Mouse (Mus musculus) mouse embryonic stem cell (cell line): ENCODE data around the gene Lrrc1.

ENCODE experiments used
- in situ Hi-C, 2 experiments: fragments of 300-500 bp; cut with MboI; formaldehyde crosslinking; loops; 1 replicate in 1 of 2; 3 replicates in 1 of 2; pipeline ENCODE4 v1.14.3; 2019 to 2020; ENCODE audit warnings: low sequenced_read_pairs in 2 of 2, low pct_unique_long_range_greater_than_20kb in 1 of 2, mixed read lengths in 1 of 2; ENCODE audit not compliant: unreplicated experiment in 1 of 2

The Lrrc1 gene

DNA sequence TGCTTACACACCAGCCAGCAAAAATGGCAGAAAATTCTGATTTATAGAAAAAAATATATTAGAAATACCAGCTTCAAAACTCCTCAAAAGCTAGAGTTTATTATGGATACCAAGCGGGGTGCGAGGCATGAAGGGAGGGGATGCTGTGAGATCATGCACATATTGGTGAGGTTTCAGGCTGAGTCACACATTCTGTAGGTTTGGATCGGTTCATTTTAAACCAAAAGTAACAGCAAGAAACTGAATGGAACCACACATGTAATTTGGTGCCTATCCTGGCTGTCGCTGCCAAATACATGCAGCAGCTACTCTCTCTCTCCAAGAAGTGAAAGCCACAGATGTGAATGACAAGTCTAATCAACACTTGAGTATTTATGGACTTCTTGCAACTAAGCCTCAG is 99.8 kb downstream of the Lrrc1 start:
- in situ Hi-C loops: no loop called here

DNA sequence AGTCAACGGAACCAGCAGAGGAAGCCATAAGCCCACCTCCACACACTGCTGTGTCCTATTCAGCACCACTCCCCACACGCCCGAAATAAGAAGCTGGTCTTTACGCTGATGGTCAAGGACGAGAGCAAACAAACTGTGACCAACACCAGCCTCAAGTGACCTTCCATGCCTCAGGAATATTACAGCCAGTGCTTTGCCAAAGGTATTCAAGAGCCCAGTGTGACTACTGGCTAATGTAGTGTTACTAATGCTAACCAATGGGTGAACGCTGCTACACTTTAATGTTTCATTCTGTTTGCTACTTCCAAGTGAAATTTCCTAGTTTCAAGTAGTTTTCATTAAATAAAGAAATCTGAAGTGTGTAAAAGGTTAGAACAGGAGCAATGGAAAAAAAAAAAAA is 105.3 kb downstream of the Lrrc1 start:
- in situ Hi-C loops: no loop called here

DNA sequence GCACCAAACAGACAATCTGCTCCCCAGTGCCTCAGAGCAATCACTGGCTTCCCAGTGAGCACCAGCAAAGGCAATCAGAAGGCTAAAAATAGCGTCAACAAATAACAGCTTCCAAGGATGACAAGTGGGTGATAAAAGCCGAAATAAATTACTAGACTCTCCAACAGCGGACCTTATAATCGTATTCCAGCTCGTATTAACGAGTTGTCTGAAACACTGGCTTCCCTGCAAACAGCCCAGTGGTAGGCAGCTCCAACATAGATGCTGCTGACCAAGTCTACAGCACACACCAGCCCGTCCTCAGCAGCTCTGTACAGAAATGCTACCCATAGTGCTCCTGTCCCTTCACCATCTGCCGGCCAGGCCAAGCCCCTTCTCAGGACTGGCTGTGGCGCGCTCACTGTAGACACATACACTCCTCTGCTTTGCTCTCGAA is 105.8 kb downstream of the Lrrc1 start:
- in situ Hi-C loops: no loop called here

DNA sequence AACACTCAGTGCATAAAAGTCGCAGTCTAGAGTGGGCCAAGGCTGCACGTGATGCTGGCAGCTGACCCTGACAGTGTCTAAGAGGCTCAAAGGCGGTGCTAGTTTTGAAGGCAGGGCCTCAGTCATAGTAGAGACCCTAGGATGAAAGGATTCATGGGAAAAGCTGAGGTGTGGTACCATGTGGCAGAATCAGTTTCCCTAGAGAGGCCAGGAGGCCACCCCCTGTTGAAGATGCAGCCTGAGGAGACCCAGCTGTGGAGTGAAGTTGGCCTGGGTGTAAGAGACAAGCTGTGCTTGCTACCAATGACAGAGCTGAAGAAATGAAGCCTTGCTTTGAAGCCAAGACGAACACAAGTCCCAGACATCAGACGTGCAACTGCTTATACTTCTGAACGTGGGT is 107.5 kb downstream of the Lrrc1 start:
- in situ Hi-C loops: no loop called here

DNA sequence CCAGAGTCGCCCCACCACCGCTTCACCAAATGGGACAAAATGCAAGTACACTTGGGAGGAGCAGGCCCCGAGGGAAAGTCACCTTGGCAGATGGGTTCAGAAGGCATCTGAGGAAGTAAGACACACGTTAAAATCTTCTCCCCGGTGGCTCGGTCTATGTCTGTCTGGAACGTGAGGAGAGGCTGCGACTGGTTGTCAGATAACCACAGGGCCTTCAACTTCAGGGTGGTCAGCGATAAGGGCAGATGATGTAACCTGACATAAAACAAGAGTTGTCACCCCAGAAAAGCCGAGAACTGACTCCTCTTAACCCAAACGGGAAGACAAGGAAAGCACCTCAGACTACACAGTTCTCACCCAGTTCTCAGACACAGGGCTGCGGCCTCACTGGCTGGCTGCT is 109.7 kb downstream of the Lrrc1 start:
- in situ Hi-C loops: no loop called here

DNA sequence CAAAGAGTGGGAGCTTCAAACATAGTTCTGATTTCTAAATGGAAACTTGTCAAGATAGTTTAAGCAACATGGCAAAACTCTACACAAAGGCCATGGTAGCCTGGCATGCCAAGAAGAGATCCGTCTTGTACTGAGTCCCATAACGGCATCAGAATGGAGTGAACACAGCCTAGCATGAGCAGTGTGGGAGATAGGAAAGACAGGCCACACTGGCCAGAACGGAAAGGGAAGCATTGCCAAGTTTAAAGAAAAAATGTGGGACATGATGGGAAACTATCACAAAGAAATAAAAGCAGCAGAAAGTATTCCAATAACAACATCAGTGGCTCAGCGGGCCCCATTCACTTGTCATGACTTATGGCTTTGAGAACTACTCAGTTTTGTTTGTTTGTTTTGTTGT is 111.2 kb downstream of the Lrrc1 start:
- in situ Hi-C loops: no loop called here

DNA sequence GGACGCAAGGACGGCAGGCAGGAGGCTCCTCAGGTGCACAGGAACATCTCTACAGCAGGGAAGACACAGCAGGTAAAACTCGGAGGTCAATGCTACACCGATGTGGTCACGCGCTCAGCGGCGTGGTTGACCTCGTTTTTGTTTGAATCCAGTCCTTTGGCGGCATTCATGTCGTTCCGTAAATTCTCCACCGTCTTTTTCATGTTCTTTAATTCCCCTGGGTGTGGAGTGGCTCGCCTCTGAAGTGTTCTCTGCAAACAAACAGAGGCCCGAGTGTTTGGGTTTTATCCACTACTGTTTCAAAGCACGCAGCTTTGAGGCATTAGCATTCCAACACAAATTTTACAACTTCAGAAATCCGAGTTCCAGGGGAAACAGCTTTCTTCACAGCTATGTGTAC is 112.6 kb downstream of the Lrrc1 start:
- in situ Hi-C loops: no loop called here

DNA sequence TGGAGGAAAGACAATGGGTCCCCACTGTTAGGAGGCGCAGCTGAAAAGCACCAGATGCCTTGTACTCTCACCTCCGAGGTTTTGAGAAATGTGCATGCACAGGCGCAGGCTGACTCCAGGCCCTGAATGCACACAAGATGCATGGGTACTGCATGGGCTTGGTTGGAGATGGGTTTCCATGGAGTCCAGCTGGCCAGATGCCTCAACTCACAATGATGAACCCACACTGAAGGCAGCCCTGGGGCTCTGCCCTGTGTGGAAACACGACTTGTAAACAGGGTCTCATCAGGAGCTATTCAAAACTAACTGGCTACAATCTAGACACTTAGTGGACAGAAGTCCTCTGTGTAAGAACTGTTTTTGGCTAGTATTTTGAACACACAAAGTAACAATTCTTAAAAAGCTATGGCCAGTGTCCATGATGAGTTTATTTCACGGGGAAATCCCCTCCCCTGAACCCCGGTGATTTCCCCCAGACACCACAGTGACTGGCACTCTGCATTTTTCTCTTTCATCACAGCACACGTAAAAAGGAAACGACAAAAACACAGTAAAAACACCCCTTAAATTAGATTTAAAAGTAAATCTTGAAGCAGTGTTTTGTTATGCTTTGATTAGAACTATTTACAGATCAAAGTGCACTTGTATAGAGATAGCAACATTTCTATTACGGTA is 114.1 kb downstream of the Lrrc1 start:
- in situ Hi-C loops: no loop called here

DNA sequence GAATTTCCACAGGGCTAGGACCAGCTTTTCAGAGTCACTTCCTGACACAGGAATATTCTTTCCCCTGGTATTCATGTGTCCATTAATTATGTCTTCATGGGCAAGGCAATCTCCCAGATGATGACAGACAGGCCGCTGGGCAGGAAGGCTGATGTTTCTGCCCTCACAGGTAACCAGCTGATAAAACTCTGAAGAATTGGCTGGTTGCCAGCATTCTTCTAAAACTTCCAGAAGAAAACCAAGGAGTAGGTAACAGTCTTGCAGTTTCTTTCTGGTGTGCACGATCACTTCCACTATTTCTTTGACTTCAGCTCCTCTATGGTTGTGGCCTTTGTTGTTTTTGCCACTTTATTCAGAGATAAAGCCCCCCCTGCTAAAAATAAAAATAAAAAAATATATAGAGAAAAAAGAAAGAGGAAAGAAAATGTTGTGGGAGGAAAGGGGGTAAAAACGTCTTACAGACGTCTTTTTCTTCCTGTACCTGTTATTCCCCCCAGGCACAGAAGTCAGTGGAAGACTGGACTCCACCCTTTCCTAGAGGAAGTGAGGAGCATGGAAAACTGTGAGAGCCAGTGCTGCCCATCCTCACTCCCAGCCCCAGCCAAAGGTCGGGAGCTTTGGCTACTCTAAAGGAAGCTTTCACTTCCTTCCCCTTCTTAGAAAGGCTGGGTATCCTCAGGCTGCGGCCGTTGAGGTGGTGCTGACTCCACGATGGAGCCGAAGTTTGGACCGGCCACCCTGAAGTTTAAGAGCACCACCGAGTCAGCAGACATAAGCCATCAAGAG is 115.2 kb downstream of the Lrrc1 start:
- in situ Hi-C loops: no loop called here

DNA sequence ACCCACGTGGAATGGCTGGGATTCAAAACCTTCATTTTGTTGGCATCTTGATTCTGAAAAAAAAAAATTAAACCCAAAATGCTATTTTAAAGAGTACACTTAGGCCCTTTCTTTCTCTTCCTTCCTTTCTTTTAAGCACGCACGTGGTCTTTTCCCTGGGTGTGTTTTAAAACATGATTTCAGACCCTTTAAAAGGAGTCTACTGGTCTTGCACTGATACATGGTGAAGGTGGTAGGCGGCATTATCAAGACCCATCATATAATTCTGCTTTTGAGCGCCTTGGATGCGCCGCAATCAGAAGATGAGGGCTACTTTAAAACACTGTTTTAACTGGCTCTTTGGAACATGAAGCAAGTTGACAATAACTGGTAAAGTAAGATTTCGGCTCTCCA is 115.9 kb downstream of the Lrrc1 start:
- in situ Hi-C loops: no loop called here

DNA sequence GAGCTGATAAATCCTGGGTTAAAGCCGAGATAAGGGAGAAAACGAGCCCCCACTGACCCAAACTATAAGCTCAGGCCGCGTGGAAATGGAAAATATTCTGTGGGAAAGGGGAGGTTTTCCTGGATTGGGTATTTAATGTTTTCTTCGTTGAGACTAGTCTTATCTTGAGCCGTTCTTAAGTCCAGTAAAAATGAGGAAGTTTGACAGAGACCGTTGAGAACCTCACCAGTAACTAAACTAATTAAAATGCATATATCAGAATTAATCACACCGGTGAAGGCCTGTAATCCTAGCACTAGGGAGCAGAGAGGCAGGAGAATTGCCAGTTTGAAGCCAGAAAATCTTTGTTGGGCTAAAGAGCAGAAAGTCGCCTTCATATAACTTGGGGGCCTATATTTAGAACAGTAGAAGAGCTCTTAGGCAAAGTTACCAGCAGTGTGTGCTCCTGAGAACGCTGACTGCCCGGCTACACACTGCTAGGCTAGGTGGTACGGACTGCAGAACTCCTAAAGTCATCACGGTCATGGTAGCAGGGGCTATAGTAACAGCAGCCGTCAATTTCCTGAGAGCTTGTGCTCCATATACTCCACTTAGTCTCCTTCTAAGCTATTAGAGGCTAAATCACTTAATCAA is 116.4 kb downstream of the Lrrc1 start:
- in situ Hi-C loops: no loop called here

DNA sequence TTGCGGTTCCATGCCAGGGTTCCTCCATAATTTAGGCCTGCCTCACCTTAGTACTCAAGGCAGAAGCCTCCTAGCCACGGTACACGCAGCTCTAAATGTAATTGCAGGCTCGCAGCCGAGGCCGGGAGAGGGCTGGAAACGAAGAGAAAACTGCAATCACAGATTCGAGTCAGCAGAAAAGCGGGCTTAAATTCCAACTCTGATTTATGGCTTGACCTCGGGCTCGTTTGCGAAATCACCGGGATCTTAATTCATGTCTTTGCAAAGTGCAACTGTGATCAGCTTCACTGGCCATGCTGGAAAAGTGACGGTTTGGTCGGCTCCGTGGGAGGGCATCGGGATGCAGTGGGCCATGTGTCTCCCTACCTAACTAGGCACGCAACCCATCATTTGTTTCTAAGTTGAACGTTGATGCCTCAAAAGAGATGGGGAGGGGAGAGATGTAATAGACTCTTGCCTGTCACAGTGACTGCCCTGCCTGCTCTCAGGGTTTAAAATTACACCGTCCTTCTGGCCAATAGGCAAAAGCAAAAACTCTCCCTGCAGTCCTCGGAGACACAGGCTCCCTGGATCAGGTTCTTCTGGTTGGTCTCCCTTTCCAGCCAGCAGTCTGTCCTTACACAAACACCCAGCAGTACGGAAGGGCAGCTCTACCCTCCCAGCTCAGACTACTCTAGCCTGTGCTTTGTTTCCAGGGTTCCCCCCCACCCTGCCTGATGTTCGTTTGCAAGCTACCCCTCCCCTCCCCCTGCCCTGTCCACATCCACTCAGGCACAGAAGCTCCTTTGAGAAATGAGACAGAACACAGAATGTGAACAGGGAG is 117.2 kb downstream of the Lrrc1 start:
- in situ Hi-C loops: no loop called here

DNA sequence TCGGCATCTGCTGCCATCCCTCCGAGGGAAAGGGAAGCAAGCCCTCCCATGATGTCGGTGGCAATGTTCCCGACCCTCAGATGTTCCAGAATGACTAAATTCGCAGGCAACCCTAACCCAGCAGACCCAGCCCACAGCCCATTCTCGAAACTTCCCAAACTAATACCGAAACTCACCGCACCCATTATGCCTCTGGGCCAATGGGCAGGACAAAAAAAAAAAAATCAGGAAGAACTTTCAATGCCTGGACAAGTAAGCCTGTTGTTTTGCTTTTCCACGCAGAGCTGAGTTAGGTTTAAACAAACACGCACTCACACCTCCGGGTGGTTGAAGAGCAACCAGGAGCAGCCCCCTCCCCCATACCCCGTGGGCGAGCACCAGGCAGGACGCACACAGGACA is 118.6 kb downstream of the Lrrc1 start:
- in situ Hi-C loops: no loop called here

DNA sequence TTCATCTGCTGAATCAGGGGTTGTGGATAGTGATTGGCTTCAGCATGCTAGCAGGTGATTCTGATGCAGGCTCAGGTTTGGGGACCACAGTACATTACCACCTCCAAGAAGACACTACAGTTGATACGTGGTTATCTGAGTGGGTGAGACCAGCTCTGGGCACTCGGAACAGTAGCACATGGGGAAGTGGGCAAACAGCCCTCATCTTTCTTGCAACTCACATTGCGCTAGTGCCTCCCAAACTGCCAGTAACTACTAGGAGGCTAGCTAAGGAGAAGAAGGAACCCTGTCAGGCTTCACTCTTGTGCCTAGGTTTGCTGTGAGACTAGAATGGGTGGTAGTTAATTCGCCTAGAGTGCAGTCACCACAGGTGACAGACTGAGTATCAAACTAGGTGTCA is 119.1 kb downstream of the Lrrc1 start:
- in situ Hi-C loops: no loop called here

DNA sequence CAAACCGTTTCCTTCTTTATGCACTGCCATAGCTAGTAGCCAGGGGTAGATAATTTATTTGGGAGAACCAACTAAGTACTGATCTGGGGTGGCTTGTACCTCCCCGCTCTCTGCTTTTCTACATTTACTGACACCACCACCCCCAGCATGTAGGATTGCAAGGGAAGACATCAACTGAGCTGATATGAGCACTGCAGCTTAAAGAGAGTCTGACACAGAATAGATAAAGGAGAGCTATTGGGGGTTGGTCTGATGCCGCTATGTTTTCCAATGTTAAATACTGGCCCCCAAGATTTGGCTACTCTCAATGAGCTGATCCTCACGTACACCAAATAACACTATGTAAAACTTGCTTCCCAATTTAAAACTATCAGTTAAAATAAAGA is 124.5 kb downstream of the Lrrc1 start:
- in situ Hi-C loops: no loop called here

DNA sequence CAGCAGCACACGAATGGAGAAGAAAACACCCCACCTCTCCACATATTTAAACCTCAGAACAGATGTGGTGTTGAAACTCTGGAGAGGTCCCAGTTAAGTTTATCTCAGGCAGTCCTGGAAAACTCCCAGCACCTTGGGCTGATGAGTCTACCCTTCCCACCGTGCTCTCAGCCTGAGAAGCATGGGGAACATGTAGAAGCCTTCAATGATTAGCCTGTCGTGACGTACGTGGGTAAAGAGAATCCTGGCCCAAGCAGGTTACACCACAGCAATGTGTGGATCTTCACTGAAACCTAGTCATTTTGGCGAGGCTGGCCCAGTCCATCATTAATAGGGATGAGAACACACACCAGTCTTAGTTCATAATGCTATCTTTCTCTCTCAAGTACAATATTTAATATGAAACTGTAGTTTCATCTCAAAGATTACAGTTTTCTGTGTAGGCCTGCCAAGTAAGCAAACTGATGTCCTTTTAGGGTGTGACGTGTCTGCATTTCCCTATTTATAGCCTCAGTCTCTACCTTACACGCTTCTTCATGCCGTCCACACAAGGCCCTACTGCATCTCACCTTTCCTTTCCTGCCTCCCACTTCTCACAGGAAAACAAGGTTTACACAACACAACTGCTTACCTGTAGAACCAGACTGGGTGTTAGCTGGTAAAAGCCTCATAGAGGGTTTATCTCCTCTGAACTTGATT is 125.0 kb downstream of the Lrrc1 start:
- in situ Hi-C loops: no loop called here

DNA sequence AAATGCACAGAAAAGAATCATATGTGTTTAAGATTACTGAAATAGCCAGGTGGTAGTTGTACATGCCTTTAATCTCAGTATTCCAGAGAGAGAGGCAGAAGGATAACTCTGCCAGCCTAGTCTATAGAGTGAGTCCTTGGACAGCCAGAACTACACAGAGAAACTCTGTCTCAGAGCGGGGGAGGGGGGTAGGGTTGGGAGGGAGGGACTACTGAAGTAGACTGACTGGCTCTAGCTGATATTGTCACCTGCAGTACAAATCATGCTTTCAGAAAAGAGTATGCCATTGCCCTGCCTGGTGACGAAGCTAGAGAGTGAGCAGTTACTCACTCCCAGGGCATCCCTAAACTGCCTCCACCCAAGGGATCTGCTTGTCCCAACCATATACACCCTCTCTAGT is 125.9 kb downstream of the Lrrc1 start:
- in situ Hi-C loops: no loop called here

DNA sequence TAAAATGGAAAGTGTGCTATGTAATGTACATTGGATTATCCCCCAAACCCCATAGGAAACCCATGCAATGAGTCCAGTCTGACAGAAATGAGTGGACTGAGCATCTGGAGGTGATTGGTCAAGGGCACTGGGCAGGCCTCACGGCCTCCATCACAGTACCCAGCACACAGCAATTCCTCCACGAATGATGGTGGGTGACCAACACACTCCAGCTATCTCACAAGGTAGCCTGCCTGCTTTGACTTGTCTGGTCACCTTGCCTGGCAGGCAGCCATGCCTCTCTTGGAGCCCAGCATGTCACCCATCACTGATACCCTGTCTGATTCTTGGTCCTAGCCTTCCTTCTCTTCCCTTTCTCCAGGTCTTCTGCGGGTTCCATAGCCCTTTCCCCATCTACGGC is 128.2 kb downstream of the Lrrc1 start:
- in situ Hi-C loops: no loop called here

DNA sequence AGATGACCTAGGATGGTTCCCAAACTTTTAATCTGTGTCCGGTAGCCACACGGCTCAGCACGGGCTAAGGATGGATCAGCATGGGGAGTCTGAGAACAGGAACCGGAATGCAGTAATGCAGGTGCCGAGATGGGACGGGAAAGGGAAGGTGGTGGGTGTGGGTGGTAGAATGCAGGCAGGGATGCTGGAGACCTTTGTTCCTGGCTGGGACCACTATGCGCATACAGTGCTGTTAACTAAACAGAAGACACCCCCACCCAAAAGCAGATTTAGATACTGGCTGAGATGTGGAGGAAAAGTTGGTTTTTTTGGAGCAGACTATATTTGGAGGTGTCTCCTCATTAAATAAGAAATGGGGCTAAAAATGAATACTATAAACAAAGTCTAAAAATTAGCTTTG is 128.7 kb downstream of the Lrrc1 start:
- in situ Hi-C loops: no loop called here
